Mouse (Mus musculus): ENCODE results near the gene Pde6h.

GRCm38 (mm10) chr6:136915721-136916395 is 7.8 kb upstream of the Pde6h start:
- TF ChIP-seq POLR2A (IDR thresholded peaks at IDR 0.05; ENCODE audit: control insufficient read depth, low read depth, low read length) (no peak), CTCF (IDR thresholded peaks at IDR 0.05; ENCODE audit: control insufficient read depth, insufficient read depth, insufficient replicate concordance, low read depth, low read length) (no peak)

Data from testis, adult 2 months (tissue).